Mouse (Mus musculus): ENCODE measurements at regions not wholly inside any gene's neighbourhood (a gene's known extent, or its start where the extent isn't known, plus 50 kb on each side); places are given as distances from the start of the nearest gene placed in this dataset.

- TF ChIP-seq CTCF (IDR thresholded peaks at IDR 0.05; ENCODE audit: low read depth), result no peak
- TF ChIP-seq EP300 (IDR thresholded peaks at IDR 0.05; ENCODE audit: low read depth), result no peak
Measured at GRCm38 (mm10) chr13:47486658-47487057, 364.2 kb downstream of the Rnf144b start.
